Mouse (Mus musculus) layer of hippocampus, adult 9-10 months (tissue): ENCODE data around the gene Slc35d2.

ENCODE experiments used
- DNase-seq: peaks from one replicate; pipeline ENCODE4 v3.0.0; 2022; ENCODE audit warnings: low spot score

Slc35d2 gene

GRCm38 (mm10) chr13:64110421-64110820 is 18.7 kb downstream of the Slc35d2 start:
- DNase-seq: no peak

- DNase-seq: no peak
Measured at GRCm38 (mm10) chr13:64108381-64108850, 20.8 kb downstream of the Slc35d2 start.

GRCm38 (mm10) chr13:64107535-64107934 is 21.6 kb downstream of the Slc35d2 start:
- DNase-seq: no peak

GRCm38 (mm10) chr13:64107105-64107504 is 22.1 kb downstream of the Slc35d2 start:
- DNase-seq: no peak

GRCm38 (mm10) chr13:64105690-64106089 is 23.5 kb downstream of the Slc35d2 start:
- no peak for DNase-seq

GRCm38 (mm10) chr13:64100186-64100585 is 29.0 kb downstream of the Slc35d2 start:
- peak; percentile 30 for DNase-seq

- no peak for DNase-seq
Measured at GRCm38 (mm10) chr13:64098992-64099391, 30.2 kb downstream of the Slc35d2 start.

- DNase-seq: peak; percentile 67
Measured at GRCm38 (mm10) chr13:64093341-64093740, 35.8 kb downstream of the Slc35d2 start.

GRCm38 (mm10) chr13:64092752-64093151 is 36.4 kb downstream of the Slc35d2 start:
- no peak for DNase-seq

GRCm38 (mm10) chr13:64092141-64092540 is 37.0 kb downstream of the Slc35d2 start:
- no peak for DNase-seq

GRCm38 (mm10) chr13:64091006-64091405 is 38.2 kb downstream of the Slc35d2 start:
- DNase-seq: no peak

GRCm38 (mm10) chr13:64090278-64090677 is 38.9 kb downstream of the Slc35d2 start:
- no peak for DNase-seq

GRCm38 (mm10) chr13:64089130-64089529 is 40.0 kb downstream of the Slc35d2 start, which contains the start of gene Hsd17b3:
TSS of gene Hsd17b3 (minus strand) at chr13:64089230.
- no peak for DNase-seq

- no peak for DNase-seq
Measured at GRCm38 (mm10) chr13:64088057-64088456, 41.1 kb downstream of the Slc35d2 start.

- DNase-seq: no peak
Measured at GRCm38 (mm10) chr13:64086036-64086435, 43.1 kb downstream of the Slc35d2 start.

GRCm38 (mm10) chr13:64083331-64083730 is 45.8 kb downstream of the Slc35d2 start:
- DNase-seq: no peak

- no peak for DNase-seq
Measured at GRCm38 (mm10) chr13:64081012-64081919, 47.9 kb downstream of the Slc35d2 start.

- DNase-seq: no peak
Measured at GRCm38 (mm10) chr13:64077591-64077990, 51.6 kb downstream of the Slc35d2 start.

GRCm38 (mm10) chr13:64076074-64076473 is 53.1 kb downstream of the Slc35d2 start:
- no peak for DNase-seq

- DNase-seq: no peak
Measured at GRCm38 (mm10) chr13:64066653-64067052, 62.5 kb downstream of the Slc35d2 start.

- no peak for DNase-seq
Measured at GRCm38 (mm10) chr13:64064276-64064675, 64.9 kb downstream of the Slc35d2 start.

GRCm38 (mm10) chr13:64060935-64061506 is 68.1 kb downstream of the Slc35d2 start:
- DNase-seq: no peak

- DNase-seq: no peak
Measured at GRCm38 (mm10) chr13:64053959-64054358, 75.2 kb downstream of the Slc35d2 start.
